Mouse (Mus musculus) embryonic fibroblast, embryonic 13.5 days (primary cell): ENCODE measurements around the gene F2rl2.

Source experiments
- CTCF ChIP-seq: IDR thresholded peaks from 2 replicates; pipeline ENCODE4 v1.5.1; 2011; ENCODE audit warnings: mild to moderate bottlenecking, control low read depth, low read length, moderate library complexity, borderline replicate concordance; ENCODE audit not compliant: insufficient read depth
- POLR2A ChIP-seq: IDR thresholded peaks from 2 replicates; pipeline ENCODE4 v1.6.1; 2011; ENCODE audit warnings: low read depth, mild to moderate bottlenecking, control low read depth, low read length, moderate library complexity

- no peak for TF ChIP-seq POLR2A
- TF ChIP-seq CTCF = no peak
These were observed 11.9 kb upstream of the F2rl2 start for GRCm38 (mm10) chr13:95684656-95685244.
